Mouse (Mus musculus) monocyte, adult 5-6 weeks (primary cell): Measurements from ENCODE around the gene Acp6. TPM values are rescaled to one million over a fixed set of nuclear protein-coding genes. Genes with fewer than 3 reads are reported as not detected.
"Not testable (repeated sequence)": the region's sequence is repeated elsewhere in the genome, so short reads cannot be mapped to it uniquely, and the experiment has no call there.

Source experiments
- ATAC-seq: fragments of 153-309, 156-312 bp; replicated peaks from 2 replicates; pipeline ENCODE4 v1.8.0; 2017; ENCODE audit warnings: mild to moderate bottlenecking; ENCODE audit not compliant: low TSS enrichment, insufficient number of reproducible peaks, severe bottlenecking, poor library complexity, low FRiP score
- total RNA-seq: library from RNA; stranded (forward); fragments of 200-1000, 200-491, 200-594 nt; gene quantifications from 3 replicates; pipeline ENCODE4 v1.2.3, GENCODE M21; 2017

Acp6 gene
- 17.2 to 25.0 TPM (median 18.9 TPM) in 3 replicates for total RNA-seq

- ATAC-seq = peak; percentile 94
These were observed at the start of gene Acp6 for GRCm38 (mm10) chr3:97158611-97159508. Gene Acp6, plus strand, starts transcription at chr3:97158777.

- ATAC-seq = no peak
These were observed 41.1 kb upstream of the Acp6 start for GRCm38 (mm10) chr3:97117511-97117910.

- ATAC-seq = no peak
These were observed 40.3 kb upstream of the Acp6 start for GRCm38 (mm10) chr3:97118313-97118712.

GRCm38 (mm10) chr3:97124193-97124592 lies 34.4 kb upstream of the Acp6 start:
- ATAC-seq = no peak

- no peak for ATAC-seq
These were observed 29.2 kb upstream of the Acp6 start for GRCm38 (mm10) chr3:97129410-97129809.

GRCm38 (mm10) chr3:97137666-97138065 lies 20.9 kb upstream of the Acp6 start:
- ATAC-seq = not testable (repeated sequence)

GRCm38 (mm10) chr3:97151092-97151491 lies 7.5 kb upstream of the Acp6 start:
- ATAC-seq = no peak

- no peak for ATAC-seq
These were observed 2.1 kb upstream of the Acp6 start for GRCm38 (mm10) chr3:97156431-97156830.

- ATAC-seq = no peak
These were observed 1.3 kb upstream of the Acp6 start for GRCm38 (mm10) chr3:97157308-97157707.

GRCm38 (mm10) chr3:97157958-97158599 lies 498 bp upstream of the Acp6 start:
- no peak for ATAC-seq

- ATAC-seq = no peak
These were observed 903 bp downstream of the Acp6 start for GRCm38 (mm10) chr3:97159509-97159850.

GRCm38 (mm10) chr3:97159986-97160385 lies 1.4 kb downstream of the Acp6 start:
- ATAC-seq = no peak

GRCm38 (mm10) chr3:97160908-97161307 lies 2.3 kb downstream of the Acp6 start:
- no peak for ATAC-seq

GRCm38 (mm10) chr3:97161773-97162172 lies 3.2 kb downstream of the Acp6 start:
- no peak for ATAC-seq

- ATAC-seq = no peak
These were observed 5.9 kb downstream of the Acp6 start for GRCm38 (mm10) chr3:97164477-97164876.

GRCm38 (mm10) chr3:97167126-97167525 lies 8.5 kb downstream of the Acp6 start:
- ATAC-seq = no peak

- ATAC-seq = no peak
These were observed 13.0 kb downstream of the Acp6 start for GRCm38 (mm10) chr3:97171531-97171930.

- ATAC-seq = no peak
These were observed 13.7 kb downstream of the Acp6 start for GRCm38 (mm10) chr3:97172231-97172630.

GRCm38 (mm10) chr3:97172632-97173031 lies 14.1 kb downstream of the Acp6 start:
- ATAC-seq = no peak

- no peak for ATAC-seq
These were observed 20.3 kb downstream of the Acp6 start for GRCm38 (mm10) chr3:97178885-97179284.
